Mouse (Mus musculus): ENCODE measurements around the gene Gm20388.
"Not testable (repeated sequence)": the region's sequence is repeated elsewhere in the genome, so short reads cannot be mapped to it uniquely, and the experiment has no call there.

Gm20388 gene

DNA sequence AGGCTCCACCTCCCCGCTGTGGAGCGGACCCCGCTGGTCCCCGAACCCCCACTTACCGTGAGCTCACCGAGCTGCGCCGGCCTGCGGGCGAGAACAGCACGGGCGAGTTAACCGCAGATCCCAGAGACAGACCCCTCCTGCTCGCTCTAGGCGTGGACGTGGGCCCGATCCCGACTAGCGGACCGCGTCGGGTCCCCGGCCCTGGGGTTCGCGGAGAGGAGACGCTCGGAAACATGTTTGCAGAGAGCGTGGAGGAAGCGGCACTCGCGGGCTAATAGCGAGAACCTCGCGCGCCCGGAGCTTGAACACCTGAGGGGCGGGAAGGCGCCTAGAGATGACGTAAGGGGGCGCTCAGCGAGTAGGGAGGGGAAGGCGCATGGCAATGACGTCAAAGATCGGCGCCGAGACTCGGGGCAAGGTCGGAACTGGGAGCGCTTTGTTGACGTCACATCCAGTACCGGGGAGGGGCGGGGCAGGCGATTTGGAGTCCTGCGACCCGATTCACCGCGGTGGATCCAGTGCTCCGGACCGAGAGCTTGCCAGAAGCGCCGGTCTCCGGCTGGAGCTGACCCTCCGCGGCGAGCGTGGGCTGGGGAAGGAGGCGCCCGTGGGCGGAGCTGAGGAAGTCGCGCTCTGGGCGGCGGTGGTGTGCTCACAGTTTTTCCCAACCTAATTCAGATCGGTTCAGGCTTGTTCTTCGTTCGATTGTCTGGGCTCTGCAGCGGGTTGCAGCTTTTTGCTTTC, 4038.5 kb downstream of the Gm20388 start, which contains the start of gene Nup133:
Gene Nup133, minus strand, starts transcription at position 324 of the 744 bp plus-strand sequence.
- peak; percentile 94 to 99 for DNase-seq (ENCODE audit: low spot score in 2 of 2)

DNA sequence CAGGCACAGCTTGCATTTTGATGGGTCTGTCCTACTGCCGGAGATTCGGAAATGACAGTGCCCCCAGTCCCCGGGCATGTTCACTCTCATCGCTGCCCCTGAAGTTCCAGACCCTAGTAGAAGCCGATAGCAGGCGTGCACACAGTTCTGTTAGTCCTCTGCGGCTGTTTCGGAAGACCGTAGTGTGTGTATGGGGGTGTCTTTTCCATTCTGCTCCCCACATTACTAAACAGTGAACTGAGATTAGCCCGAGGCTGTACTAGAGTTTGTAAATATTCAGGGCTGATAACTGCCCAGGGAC, 4039.0 kb downstream of the Gm20388 start:
- no peak for DNase-seq (ENCODE audit: low spot score in 2 of 2)

DNA sequence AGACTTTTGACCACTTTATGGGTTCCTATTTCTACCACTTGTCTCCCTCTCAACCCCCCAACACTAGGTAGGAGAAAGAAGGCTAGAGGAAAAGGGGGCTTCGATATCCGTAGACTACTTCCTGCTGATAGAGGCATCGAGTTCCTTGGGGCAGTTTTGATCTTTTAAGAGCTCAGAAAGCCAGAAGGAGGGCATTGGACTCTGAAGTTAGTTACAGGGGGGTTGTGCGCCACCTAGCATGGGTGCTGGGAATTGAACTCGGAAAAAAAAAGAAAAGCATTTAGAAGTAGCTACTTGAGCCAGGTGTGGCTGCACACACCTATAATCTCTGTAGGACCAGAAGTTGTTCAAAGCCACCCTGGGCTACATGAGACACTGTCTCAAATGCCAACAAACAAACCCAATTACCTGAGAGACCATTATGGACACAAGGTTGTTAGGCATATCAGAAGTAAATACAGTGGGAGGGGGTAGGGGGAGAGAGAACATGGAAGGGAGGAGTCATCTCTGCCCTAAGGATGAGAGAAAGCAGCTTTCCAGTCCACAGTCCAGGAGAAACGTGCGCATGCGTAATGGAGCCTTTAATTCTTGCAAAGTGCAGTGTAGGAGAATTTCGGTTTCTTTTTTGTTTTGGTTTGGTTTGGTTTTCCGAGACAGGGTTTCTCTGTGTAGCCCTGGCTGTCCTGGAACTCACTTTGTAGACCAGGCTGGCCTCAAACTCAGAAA, 4039.6 kb downstream of the Gm20388 start:
- peak in 1 of 2 experiments; percentile 49 for DNase-seq (ENCODE audit: low spot score in 2 of 2)

DNA sequence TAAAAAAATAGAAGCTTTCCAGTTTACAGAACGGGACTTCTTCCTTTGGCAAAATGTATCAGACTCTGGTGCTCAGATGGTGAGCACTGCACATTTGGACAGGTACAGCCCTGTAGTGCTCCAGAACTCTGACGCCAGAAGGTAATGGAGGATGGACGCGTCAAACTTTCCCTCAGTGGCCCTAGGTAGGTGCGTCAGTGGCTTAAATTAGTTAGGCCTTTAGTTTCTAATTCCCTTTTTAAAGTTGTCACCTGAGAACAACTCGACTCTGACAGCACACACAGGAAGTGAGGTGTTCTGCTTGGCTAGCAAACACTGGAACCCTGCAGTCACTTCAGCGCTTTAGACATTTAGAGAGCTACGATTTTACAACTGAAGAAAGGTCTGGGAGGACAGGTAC, 4043.0 kb downstream of the Gm20388 start:
- no peak for DNase-seq (ENCODE audit: low spot score in 2 of 2)

DNA sequence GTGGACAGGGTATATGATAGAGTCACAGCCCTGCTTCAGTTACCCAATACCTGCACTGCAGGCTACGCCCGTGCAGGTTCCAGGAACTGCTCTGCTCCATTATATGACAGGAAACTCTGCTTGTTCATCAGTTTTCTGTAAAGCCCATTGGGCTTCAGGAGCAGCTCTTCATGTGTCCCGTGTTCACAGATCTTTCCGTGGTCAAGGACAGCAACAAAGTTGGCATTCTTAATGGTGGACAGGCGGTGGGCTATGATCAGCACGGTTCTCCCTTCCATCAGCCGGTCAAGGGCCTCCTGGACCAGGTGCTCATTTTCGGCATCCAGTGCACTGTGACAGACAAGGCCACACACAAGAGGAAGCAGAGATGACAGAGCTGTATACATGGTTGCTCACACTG, 4043.6 kb downstream of the Gm20388 start:
- no peak for DNase-seq (ENCODE audit: low spot score in 2 of 2)

DNA sequence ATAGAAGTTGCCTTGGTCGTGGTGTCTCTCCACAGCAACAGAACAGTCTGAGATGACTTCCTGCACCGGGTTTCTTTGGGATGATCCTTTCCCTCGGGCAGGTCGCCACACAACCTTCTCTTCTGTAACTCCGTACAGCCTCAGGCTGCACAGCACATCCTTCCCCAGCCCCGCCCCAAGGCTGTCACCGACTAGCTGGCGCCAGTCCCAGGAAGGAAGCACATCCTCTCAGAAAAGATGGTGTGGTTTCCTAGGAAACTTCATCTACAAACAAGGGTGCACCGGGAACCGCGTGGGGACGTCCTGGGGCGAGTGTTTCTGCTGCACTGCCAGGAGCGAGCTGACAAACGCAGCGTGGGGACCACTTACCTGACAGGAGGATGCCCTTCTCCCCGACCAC, 4047.5 kb downstream of the Gm20388 start:
- DNase-seq (ENCODE audit: low spot score in 2 of 2), result peak in 1 of 2 experiments; percentile 23

DNA sequence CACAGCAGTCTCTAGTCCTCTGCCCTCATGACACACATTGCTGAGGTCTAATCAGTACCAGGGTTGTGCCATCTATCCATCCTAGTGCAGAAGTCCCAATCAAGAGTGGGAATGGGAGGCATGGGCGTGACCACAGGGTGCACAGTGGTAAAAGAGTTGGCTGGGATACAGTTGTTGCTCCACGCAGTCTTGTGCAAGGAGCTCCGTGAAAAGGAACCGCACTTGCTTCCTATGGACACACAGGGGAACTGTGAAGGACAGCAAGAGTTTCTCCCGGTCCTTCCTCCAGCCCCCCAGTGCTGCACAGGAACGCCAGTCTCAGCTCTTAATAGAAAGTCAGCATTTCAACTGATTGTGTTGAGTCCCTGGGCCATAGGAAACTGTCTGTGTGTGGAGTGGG, 4048.8 kb downstream of the Gm20388 start:
- no peak for DNase-seq (ENCODE audit: low spot score in 2 of 2)

DNA sequence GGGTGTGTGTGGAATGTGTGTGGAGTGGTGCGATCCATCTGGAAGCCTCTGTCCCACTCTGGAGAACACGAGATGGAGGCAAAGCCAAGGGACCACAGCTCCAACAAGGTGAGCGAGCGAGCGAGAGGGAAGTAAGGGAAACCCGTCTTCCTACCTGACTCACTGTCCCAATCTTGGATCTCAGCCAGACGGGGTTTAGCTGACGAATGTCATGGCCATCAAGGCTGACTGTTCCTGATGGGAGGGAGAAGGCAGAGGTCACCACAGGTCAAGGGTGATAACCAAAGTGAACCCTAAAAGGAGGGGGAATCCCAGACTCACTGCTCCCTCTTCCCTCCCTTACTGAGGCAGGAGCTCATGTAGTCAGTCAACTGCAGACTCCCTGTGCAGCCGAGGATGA, 4049.4 kb downstream of the Gm20388 start:
- DNase-seq (ENCODE audit: low spot score in 2 of 2), result no peak

DNA sequence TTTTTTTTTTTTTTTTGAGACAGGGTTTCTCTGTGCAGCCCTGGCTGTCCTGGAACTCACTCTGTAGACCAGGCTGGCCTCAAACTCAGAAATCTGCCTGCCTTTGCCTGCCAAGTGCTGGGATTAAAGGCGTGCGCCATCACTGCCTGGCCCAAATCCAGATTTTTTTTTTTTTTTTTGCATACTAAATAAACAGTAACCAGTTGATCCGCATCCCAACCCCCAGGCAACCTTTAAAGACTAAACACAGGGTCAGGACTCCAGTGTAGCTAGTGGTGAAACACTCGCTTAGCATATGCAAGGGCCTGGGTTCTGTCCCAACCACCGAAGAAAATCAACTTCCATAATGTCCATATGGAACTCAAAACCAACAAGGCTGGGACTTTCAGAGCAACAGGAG, 4049.9 kb downstream of the Gm20388 start:
- not testable (repeated sequence) for DNase-seq (ENCODE audit: low spot score in 2 of 2)

DNA sequence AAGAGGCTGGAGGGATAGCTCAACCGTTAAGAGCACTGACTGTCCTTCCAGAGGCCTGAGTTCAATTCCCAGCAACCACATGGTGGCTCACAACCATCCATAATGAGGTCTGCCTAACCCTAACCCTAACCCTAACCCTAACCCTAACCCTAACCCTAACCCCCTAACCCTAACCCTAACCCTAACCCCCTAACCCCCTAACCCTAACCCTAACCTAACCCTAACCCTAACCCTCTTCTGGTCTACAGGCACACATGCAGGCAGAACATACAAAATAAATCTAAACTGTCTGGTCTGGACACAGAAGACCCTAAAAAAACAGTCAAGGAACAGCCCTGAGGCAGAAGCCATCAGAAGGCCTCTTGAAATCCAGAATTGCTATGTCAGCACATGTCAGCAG, 4050.7 kb downstream of the Gm20388 start:
- DNase-seq (ENCODE audit: low spot score in 2 of 2), result no peak

DNA sequence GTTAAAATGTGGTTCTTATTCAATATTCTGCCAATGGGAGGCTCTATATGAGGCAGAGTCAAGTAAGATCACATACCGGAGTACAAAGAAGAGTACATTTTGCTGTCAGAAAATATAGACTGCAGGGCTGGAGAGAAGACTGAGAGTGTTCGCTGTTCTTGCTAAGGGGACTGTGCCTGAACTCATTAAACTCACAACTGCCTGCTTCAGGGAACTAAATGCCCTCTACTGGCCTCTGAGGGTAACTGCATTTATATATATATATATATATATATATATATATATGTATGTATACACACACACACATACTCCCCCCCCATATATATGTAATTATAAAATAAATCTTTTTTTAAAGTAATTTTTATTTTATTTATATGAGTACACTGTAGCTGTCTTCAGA, 4056.3 kb downstream of the Gm20388 start:
- DNase-seq (ENCODE audit: low spot score in 2 of 2), result no peak

DNA sequence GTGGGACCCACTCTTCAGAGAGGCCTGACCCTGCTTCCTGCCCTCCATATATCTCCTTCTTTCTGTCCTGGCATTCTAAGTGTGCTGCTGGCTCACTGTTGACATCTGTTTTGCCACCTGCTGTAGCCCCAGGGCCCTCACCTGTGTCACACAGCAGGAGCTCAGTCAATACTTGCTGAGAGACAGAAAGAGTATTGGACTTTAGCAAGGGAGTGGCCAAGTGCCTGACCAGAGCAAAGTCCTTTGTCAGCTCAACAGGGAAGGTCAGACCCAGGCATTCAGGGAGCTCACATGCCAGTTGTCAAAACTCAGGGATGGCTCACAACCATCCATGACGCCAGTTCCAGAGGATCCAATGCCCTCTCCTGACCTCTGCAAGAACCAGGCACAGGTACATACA, 4062.9 kb downstream of the Gm20388 start:
- DNase-seq (ENCODE audit: low spot score in 2 of 2), result no peak

DNA sequence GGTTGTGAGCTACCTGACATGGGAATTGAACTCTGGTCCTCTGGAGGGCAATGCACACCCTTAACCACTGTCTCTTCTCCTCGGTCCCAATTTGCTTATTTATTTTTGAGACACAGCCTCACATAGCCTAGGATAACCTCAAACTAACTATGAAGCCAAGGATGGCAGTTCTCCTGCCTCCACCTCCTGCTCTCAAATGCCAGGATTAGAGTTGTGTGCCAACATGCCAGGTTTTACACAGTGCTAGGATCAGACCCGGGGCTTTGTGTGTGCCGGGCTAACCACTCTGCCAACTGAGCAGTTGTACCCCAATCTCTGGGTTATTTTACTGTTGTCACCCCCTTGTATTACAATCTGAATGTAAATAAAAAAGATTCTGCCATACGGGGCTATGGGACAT, 4066.9 kb downstream of the Gm20388 start:
- DNase-seq (ENCODE audit: low spot score in 2 of 2), result no peak

DNA sequence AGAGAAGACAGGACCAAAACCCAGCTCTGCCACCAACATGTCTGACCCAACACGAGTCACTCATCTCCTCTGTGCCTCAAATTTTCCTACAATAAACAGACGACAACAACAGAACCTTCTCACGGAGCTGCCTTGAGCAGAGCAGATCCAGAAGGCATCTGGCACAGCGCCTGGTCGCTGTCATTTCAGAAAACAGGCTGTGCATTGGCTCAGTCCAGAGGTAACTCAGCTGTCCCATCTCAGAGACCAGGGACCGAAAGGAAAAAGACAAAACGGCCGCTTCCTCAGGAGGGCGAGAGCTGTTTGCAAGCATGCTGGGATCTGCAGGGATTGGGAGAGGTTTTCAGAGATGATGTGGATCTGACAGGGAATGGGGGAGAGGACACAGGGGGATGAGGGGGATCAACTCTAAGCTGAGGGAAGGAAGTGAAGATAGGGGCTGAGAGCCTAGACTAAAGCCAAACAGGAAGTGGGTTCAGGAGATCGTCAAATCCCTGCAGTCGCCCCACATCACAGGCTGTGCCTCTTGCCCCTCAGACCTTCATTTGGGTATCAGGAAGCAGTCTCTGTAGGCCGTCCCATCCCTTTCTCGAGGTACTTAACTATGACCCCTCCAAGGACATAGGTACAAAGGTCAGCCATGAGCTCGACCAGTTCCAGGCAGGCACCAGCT, 4067.7 kb downstream of the Gm20388 start:
- no peak for DNase-seq (ENCODE audit: low spot score in 2 of 2)

DNA sequence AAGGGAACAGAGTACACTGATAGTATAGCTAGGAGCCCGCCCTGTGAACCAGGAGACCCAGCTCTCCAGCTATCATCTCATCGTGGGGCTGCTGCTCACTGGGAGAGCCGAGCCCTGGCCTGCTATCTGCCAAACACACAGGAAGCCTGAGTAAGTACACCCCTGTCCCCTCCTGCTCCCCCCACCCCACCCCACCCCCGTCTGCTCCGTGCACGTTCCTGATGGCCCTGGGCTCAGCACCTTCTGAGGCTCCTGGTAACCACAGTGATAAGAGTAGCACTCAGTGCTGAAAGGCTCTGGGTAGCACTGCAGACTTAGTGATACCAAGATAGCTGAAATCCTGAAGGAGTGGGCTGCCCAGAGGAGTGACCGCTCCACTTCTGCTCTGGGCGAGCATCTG, 4068.3 kb downstream of the Gm20388 start:
- DNase-seq (ENCODE audit: low spot score in 2 of 2), result no peak

DNA sequence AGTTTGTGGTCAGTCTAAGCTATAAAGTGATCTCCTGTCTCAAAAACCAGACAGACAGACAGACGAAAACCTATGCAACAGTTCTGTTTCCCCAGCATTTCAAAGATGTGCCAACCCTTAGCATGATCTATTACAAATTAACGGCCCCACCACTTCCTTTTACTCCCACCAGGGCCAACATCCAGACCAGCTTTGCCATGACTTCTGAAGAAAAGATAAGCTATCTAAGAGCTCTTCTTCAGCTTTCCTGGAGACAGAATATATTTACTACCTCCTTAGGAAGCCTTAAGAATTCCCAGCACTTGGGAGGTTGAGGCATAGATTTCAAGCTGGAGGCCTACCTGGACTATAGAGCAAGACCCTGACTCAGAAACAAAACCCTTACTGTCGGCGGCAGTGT, 4069.6 kb downstream of the Gm20388 start:
- DNase-seq (ENCODE audit: low spot score in 2 of 2), result no peak

DNA sequence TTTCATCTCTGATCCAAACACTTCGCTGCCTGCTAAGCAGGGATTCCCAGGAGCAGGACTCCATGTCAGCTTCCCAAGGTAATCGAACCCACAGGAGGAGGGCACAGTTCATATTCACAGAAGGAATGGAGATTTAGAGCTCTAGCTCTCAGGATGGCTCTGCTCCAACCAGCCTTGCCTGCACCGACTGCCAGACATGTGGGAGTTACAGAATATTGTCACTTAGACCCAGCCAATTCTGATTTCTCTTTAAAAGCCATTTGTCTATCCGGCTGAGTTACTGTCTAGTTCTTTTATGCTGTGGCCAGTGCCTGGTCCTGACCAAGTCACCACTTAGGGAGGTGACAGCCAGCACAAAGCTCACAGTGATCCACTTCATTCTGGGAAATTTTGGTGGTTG, 4071.0 kb downstream of the Gm20388 start:
- DNase-seq (ENCODE audit: low spot score in 2 of 2), result peak in 1 of 2 experiments; percentile 39

DNA sequence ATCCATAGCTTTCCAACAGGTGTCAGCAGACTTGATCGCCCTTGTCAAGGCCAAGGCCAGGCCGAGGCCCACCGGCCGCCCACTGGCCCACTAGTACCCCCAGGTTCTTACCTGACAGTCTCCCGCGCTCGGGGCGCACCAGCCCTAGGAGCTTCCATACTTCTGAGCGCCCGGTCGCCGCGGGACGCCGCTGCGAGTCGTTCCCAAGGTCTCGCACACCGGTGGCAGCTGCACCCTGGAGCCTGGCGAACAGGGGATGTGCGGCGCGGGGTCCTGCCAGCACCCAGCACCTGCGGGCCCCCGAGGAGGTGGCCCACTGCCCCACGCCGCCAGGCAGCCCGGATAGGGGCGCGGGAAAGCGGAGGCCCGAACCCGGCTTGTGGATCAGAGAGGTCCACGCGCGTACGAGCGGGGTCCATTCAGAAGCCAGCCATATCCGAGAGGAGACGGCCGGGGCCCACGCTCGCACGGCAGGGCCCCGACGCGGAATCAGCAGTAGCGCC, 4071.7 kb downstream of the Gm20388 start:
- DNase-seq (ENCODE audit: low spot score in 2 of 2), result peak in 1 of 2 experiments; percentile 12

DNA sequence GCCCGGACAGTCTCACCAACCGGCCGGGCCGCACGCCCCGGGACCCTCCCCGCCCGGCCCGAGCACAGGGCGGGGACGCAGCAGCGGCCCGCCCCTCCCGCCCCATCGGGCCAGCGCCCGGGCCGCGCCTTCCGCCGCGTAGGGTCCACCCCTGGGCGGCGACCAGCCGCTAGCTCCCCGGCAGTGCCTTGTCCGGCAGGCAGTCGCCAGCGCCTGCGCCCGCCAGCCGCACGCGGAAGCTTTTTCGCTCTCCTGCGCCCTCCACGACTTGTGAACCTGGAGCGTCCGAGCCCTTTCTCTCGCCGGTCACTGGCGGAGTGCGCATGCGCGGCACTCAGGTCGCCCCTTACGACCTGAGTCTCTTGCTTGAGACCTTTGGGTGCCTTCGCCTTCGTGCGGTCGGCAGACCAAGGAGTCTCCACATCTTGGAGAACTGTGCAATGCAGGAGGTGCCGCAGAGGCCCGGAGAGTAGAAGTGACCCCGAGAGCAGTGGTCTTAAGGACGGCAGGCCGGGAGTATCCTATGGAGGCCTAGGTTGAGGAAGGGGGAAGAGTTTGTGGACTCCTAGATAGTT, 4072.3 kb downstream of the Gm20388 start, which contains the start of gene Abcb10:
Gene Abcb10, minus strand, starts transcription at position 297 of the 575 bp plus-strand sequence.
- peak; percentile 61 to 82 for DNase-seq (ENCODE audit: low spot score in 2 of 2)

DNA sequence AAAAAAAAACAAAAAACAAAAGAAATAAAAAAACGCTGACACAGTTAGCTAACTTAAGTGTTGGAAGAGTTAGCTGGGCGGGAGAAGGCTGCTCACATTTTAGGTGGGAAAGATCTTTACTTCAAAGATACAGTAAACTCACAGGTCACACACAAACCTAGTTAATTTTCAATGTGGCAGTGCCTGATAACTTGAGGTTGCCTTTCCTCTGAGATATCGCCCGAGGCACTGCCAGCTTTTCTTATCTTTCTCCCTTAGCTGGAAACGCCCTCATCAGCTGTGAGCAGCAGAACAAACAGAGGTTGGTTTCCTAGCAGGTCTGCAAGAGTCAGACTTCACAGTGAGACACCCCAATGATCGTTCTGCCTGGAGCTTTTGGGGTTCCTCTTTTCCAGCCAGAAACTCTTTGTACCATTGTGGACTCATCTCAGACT, 4078.0 kb downstream of the Gm20388 start:
- DNase-seq (ENCODE audit: low spot score in 2 of 2), result no peak

DNA sequence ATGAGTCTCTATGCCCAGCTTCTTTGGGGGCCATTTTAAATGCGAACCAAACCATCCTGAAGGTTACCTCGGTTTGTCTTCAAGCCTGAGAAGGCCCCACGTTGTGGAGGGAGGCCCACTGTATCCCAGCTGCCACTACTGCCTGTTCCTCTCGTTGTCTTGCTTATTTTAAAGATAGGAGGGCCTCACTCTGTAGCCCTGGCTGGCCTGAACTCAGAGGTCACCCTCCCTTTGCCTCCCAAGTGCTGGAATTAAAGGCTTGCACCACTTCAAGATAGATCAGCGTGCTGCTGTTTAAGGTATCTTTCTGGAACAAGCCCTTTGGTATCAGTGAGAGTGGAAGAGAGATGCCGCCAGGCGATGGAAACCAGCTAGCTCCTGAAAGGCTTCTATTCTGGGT, 4078.5 kb downstream of the Gm20388 start:
- DNase-seq (ENCODE audit: low spot score in 2 of 2), result no peak

Data from left cerebral cortex, adult 9 months (tissue).